Mouse (Mus musculus) cerebellum, adult 2 months (tissue): ENCODE measurements around the gene Mmp24.

ENCODE experiments used
- CTCF ChIP-seq: fragments of 200-500 bp; IDR thresholded peaks from 2 replicates; pipeline ENCODE4 v1.5.1; 2011; ENCODE audit warnings: low read depth, mild to moderate bottlenecking, control low read depth, low read length, moderate library complexity, borderline replicate concordance; ENCODE audit not compliant: insufficient read depth
- POLR2A ChIP-seq: fragments of 200-500 bp; IDR thresholded peaks from 2 replicates; pipeline ENCODE4 v1.6.1; 2011; ENCODE audit warnings: low read length, control low read depth, borderline replicate concordance; ENCODE audit not compliant: insufficient read depth

- TF ChIP-seq CTCF (no peak), POLR2A (0 out of 2 replicates have a peak, but pooled peaks have one; percentile 3)
Observed at GRCm38 (mm10) chr2:155778004-155778403, 2.9 kb downstream of the Mmp24 start.
